Mouse (Mus musculus): ENCODE measurements around the gene Pip4k2c.

GRCm38 (mm10) chr10:127255625-127256345 lies 44.4 kb upstream of the Pip4k2c start:
- TF ChIP-seq CTCF (IDR thresholded peaks at IDR 0.05; ENCODE audit: extremely low read depth, insufficient read depth, insufficient read length, insufficient replicate concordance): no peak
- TF ChIP-seq POLR2A (IDR thresholded peaks at IDR 0.05; ENCODE audit: low read depth, low read length): no peak
